Mouse (Mus musculus): ENCODE data around the gene Paqr7.

The Paqr7 gene

DNA sequence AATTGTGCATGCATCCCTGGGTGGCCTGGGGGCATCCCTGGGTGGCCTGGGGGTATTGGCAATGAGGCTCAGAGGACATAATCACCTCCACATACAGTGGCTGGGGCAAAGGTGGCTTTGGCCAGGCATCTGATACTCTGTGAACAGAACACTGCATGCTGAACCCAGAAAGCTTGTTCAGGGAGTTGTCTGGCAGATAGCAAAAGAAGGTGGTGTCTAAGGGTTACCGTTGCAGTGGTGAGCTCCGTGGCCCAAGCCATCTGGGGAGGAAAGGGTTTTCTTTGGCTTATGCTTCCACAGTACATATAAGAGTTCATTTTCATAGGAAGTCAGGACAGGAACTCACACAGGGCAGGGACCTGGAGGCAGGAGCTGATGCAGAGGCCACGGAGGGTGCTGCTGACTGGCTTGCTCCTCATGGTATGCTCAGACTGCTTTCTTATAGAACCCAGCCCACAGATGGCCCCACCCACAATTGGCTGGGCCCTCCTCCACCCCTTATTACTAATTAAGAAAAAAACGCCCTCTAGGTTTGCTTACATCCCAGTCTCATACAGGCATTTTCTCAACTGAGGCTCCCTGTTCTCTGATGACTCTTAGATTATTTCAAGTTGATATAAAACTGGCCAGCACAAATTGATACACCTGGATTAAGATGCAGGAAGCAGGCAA, 7.3 kb downstream of the Paqr7 start:
- no peak for DNase-seq

DNA sequence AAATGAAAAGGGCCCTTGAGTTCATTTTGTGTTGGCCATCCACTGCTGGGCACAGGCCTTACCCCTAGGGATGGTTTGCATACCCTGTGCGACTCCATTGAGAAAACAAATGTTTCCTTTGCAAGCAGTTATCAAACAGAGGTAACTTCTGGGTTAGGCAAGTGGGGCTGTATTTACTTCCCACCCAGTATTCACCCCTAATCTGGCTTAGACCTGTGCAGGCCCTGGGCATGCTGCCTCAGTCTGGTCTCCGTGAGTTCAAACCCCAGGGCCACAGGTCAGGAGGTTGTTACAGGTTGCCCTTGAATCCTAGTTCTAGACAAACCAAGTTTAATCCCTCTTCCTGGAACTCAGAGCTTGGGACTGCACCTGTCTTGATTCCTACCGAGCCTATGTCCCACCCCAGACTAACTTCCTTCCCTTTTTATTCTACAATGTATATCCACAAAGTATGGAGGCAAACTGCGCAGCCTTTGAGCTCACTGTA, 8.8 kb downstream of the Paqr7 start:
- DNase-seq, result no peak

DNA sequence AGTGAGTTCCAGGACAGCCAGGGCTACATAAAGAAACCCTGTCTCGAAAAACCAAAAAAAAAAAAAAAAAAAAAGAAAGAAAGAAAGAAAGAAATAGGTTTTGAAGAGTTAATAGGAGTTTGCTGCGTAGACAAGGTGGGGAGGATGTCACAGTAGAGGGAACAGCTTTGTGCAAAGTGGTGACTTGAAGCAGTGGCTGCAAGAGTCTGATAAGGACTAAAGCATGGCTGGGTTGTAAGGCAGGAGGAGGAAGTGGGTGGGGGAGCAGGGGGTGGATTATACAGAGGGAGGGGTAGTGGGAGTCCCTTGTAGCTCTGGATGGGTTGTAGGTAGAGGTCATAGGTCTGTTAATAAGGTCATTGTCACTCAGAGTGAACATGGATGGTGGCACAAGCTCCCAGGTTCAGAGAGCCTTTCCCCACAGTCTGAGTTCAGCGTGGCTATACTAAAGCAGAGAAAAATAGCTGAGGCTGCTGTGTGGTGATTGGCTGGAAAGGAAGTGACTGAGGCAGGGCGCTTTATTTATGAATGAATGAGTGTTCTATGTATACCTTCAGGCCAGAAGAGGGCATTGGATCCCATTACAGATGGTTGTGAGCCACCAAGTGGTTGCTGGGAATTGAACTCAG, 9.6 kb downstream of the Paqr7 start:
- DNase-seq, result no peak

DNA sequence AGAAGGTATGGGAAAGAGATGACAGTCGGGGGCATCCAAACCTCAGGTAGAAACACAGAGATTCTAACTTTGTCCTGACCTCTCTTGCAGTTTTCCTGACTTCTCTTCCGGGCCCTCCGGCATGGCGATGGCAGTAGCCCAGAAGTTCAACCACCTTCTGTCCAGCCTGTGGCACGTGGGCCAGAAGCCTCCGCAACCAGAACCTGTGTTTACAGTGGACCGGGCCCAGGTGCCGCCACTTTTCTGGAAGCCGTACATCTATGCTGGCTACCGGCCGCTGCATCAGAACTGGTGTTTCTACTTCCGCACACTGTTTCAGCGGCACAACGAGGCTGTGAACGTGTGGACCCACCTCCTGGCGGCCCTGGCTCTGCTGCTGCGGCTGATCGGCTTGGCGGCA, 10.2 kb downstream of the Paqr7 start:
- no peak for DNase-seq

DNA sequence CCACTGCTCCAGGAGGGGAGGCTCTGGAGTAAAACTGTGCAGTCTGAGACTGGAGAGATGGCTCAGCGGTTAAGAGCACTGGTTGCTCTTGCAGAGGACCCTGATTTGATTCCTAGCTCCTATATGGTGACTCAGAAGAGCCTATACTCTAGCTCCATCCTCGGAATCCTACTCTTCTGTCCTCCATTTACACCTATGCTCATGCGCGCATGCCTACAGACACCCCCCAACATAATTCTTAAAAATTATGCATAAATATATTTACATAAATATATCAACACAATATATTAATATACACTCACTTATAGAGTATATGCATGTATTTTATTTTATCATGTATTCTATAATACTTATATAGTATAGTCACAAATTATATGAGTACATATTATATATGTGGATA, 13.9 kb downstream of the Paqr7 start:
- DNase-seq, result no peak

DNA sequence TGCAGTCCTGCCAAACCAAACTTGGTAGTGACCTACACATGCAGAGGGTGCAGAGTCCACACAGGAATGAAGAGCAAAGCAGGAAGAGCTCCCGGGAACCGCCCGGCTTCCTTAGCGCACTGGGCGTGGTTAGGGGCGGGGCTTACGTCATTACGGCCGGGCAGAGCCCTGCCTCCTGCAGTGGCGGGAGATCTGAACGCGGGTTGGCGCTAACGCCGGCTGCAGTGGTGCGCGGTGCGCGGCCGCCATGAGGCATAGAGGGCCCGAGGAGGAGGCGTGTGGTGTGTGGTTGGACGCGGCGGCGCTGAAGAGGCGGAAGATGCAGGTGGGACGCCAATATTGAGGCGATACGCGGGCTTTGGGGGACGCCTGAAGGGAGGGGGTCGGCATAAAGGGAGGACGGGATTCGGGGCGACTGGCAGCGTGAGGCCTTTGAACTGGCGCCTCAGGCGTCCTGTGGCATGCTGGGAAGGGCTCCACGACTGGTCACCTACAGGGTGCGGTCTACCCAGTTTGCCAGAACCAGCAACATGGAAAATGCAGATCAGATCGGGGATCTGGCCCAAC, 14.4 kb downstream of the Paqr7 start, which contains the start of gene Aunip:
TSS of gene Aunip (plus strand) at position 155 of the 567 bp plus-strand sequence.
- peak; percentile 95 for DNase-seq

DNA sequence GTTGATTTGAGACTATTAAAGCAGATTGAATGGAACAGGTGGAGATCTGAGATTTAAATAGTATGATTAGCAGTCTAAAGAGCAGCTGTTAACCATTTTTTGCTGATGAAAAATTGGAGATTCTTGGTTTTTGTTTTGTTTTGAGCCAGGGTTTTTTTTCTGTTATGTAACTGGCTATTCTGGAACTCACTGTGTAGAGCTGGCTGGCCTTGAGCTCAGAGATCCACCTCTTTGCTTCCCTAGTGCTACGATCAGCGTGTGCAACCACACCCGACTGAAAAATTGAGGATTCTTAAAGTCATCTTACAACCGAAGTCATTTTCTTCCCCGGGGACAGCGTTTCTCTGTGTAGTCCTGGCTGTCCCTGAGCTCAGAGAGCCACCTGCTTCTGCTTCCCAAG, 15.2 kb downstream of the Paqr7 start:
- DNase-seq, result no peak

DNA sequence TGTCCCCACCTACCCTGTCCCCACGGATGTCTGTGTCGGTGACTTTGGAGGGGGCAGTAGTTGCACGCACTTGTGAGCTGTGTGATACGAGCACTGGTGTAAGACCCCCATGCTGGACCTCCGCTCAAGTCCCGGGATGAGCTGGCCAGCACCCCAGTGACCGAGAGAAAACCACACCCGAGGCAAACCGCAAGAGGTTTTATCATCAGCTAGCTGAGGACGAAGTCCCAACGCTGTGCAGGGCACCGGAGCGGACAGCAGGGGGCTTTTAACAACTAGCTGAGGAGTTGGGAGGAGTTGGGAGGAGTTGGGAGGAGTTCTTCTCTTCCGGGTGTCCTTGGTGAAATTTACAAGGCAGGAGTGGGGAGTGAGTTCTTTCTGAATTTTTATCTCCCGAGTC, 16.3 kb downstream of the Paqr7 start:
- DNase-seq, result peak; percentile 66

DNA sequence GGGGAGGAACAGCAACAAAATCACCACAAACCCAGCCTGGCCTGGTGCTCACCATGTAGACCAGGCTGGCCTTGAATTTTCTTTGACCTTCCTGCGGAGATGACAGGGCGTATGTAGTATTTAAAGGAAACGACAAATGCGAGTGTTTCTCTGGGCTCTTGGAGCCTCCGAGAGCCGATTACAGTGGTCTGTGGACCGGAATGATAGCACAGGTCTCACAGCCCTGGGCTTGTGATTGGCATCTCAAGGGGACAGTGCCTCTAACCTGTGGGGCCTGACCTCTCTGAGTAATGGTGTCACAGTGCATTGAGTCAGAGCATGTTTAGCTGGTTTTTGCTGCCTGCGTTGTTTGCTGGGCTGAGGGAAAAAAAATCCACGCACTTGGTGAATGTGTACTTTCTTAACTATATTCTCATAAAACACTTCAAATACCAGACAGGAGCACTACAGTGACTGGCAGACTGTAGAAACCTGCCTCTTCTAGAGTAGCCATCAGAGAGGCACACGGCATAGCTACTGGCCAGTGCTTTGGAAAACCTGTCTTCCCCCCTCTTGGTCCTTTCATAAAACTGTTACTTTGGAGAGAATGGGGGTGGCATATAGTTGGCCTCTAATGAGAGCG, 17.9 kb downstream of the Paqr7 start:
- no peak for DNase-seq

DNA sequence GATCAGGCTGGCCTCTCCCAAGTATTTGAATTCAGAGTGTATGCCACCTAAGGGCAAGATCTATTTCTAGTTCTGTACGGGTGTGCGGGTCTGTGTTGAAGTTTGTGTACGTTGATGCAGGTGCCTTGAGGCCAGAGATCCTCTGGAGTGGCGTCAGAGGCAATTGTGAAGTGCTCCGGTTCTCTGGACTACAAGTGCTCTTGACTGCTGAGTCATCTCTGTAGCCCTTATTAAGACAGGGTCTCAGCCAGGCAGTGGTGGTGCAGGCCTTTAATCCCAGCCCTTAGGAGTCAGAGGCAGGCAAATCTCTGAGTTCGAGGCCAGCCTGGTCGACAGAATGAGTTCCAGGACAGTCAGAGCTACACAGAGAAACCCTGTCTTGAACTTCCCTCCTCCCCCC, 19.1 kb downstream of the Paqr7 start:
- DNase-seq, result no peak

DNA sequence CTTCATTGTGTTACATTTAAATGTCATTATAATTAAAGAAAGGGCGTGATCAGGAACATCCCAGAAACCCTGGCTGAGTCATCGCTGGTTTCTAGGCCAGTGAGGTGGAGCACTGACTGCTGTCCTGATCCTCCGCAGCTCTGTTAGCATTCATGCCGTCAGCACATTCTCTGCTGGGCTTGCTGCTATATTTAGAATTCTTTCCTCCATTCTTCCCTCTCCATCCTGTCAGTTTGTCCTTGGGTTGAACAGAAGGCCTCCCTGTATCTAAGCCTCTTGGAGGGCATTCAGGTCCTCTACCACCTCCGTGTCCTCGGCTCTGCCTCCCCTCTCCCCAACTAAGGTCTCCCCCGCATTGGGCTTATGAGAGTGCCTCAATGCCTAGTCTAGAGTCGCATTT, 20.5 kb downstream of the Paqr7 start:
- no peak for DNase-seq

DNA sequence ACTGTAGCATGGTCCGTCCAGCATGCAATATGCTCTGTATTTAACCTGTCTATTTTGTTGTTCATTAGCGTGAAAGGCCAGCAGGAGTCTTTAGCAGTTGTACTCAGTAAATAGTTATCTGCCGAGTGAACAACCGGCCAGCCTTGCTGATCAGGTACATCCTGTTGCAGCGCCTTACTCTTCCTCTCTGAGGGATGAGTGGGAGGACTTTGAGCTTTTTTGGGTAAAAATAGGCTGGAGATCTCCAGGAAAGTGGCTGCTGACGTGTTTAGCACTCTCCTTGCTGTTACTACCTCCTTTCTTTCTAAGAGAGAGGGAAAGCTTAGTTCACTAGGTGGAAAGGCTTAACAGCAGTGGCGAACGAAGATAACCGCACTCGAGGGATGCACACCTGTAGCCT, 21.2 kb downstream of the Paqr7 start:
- DNase-seq, result no peak

DNA sequence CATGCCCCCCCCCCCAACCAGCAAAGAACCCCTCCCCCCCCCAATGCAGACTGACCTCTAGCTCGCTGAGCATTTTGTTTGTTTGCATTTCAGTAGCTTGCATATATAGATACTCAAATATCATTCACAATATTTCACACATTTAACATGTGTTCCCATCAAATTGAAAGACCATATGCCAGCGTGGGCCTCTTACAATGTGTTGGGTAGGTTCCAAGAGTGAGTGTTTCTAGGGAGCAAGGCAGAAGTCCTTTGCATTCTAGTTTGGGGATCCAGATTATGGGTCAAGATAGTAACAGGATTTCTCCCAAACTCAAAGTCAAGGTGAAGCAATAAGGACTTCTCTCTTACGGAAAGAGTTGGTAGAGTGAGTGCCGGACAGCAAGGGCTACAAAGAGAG, 22.0 kb downstream of the Paqr7 start:
- DNase-seq, result no peak

DNA sequence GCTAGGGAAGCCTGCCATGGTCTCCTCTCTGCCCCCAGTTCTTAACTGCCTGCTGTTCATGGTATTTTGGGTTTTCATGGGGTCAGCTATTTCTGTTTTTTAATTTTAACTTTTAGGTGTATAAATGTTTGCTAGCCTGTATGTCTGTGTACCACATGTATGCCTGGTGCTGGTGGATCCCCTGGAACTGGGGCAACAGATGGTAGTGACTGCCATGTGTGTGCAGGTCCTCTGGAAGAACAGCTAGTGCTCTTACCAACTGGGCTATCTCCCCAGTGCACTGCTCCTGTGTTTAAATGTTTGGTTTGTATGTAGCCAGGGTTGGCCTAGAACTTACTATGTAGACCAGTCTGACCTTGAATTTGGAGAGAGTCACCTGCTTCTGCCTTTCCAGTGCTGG, 22.8 kb downstream of the Paqr7 start:
- no peak for DNase-seq

DNA sequence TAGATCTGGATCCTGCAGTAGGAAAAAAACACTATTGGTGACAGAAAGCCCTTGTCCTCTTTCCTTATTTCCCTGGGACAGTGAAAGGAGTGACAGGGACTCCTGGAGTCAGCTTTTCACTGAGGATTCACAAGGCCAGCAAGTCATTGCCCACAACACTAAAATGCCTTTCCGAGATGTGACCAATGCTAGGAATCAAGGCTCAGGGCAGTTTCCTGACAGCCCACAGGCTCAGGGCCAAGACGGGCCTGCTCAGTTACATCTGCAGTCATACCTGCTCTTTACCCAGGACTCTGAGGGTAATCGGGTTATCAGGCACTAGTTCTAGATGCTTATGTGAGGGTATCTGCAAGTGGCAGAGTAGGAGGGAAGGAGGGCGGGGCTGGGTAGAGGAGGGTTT, 26.9 kb downstream of the Paqr7 start:
- DNase-seq, result no peak

DNA sequence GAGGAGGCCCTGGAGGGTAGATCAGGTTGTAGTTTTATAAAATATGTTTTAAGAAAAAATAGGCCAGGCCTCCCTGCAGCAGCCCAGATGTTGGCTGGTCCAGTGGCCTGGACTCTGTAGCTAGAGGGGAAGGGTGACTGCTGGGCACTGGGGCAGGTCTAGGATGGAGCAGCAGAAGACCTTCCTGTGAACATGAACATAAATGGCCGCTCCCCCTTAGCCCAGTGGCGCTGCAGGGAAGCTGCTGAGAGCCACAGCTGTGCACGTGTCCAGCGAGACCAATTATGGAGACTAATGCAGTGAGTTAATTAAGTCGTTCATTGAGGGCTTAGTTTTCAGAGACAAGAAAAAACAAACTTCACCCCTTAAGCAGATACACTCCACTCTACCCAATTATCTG, 29.3 kb downstream of the Paqr7 start:
- no peak for DNase-seq

DNA sequence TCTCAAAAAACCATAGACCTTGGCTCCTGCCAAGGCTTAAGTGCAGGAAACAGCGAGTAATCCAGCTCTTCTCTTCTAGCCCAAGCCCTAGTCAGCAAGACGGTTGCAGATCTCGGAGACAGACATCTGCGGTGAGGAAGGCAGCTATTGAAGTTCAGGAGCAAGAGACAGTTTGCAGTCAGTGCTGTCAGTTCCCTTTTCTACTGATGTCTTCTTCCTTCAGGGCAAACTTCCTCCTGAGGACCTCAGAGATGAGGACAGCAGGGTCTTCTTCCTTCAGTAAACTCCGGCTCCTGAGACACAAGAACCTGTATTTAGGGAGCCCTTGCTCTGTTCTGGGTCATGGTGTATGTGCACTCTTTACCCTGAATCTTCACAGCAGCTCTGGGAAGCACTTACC, 29.7 kb downstream of the Paqr7 start:
- DNase-seq, result no peak

DNA sequence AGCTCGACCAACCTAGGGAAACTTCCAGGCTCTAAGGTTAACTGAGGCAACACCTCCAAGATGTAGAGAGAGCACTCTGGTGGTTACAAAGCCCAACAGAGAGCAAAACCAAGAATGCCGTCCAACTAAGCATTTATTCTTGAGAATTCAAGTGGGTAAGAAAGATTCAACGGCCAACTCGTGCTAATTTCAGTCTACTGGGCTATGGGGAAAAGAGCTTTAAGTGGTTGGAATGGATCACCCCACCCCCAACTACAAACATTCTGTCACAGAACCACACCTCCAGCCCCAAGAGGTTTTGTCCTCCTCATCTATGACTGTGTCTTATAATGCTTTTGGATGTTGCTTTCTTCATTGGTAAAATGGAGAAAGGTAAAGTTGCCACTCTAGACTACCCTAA, 36.4 kb downstream of the Paqr7 start:
- DNase-seq, result no peak

DNA sequence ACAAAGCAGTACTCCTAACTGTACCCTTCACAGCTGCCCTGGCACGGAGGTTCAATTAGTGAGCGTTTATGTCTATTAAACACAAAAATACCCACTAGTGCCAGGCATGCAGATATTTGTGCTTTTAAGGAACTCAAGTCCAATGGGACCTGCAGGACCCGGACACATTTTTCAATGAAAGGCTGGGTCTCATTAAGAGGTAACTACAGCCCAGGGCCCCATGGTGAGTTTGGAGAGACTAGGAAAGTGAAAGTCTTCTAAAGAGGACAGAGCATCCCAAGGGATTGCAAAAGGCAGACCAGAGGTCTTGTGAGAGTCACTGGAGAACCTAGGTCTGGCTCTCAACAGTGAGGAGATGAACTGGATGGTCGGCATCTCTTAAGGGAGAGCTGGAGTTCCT, 36.9 kb downstream of the Paqr7 start:
- no peak for DNase-seq

DNA sequence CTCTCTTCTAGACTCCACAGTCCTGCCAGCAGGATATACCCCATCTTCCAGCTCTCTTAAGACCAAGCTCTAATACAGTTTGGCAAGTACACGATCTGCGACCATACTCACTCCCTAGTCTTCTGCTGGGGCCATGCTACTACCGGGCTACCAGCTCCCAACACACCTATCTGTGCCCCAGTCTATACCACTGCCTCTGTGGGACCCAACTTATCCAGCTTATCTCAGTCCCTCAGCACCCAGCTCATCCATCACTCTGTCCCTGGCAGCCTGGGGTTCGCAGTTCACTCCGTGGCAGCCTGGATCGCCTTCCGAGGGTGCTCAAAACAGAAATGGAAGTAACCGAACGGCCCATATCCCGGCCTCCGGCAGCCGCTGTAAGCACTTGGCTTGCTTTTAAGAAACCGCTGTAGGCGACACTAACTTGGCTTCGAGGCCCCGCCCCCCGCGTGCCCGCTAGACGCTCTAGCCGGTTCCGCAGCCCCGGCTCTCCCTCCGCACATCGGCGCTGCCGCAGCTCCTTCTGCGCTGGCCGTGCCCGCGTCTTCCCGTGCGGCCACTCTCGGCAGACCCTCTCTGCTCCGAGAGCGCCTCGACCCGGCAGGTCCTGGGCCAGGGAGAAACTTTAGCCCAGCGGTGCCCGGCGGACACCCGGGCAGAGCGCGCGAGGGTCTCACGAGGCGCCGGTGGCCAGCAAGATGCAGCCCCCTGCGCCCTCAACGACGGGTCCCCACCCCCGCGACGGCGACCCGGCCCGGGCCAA, 37.8 kb downstream of the Paqr7 start:
- peak; percentile 92 for DNase-seq

DNA sequence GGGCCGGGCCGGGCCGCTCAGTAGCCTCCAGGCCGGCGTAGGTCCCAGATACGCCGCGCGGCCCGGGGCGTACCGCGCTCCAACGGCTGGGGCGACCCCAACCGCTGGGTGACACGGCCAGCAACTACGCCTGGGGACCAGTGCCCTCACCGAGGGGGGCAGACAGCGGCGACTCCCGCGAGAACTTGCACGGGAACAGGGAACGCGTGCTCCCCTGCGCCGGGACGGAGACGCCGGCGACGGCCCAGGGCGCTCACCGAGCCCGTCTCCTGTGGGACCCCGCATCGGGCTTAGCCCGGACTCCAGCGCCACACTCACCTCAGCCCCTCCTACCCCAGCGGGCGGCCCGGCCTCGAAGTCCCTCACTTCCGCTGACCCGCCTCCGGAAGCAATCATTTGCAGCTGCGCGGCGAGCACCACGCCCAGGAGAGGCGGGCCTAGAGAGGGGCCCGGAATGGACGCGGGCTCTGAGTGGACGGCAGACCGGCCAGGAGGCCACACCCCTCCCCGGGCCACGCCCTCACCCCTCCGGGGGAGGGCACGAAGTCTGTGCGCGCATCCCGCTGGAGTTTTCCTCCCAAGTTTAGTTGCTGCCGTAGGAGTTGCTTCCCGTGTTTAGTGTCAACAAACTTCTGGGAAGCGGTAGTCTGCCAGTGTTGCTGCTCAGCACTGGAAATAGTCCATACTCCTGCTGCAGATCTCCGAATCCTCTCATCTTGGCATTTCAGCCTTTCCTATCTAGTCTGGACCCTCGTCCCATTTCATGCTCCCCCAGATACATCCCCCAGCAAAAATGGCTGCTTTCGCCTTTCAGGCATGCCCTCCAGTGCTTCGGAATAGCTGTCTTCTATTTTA, 38.7 kb downstream of the Paqr7 start, which contains the start of gene Mtfr1l:
TSS of gene Mtfr1l (minus strand) at position 456 of the 855 bp plus-strand sequence.
- DNase-seq, result peak; percentile 96

DNA sequence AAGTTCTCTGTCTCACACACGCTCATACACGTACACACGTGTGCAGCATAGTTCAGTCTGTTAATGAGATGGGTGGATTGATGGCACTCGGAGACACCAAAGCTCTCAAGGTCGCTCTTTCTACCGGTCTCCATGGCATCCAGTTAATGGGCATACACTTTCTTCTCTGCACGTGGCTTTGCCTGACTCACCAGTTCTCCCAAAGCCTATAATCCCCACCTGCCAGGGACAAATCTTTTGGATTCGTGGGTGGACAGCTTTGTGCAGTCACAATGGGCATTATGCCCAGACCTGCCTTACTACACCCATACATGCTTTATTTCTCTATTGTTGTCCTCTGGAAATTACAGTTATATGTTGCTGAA, 39.3 kb downstream of the Paqr7 start:
- no peak for DNase-seq

All from thymus, postnatal 4 days (tissue).